Mouse (Mus musculus): ENCODE data around the gene Arfip2. TPM values are rescaled to one million over a fixed set of nuclear protein-coding genes. Genes with fewer than 3 reads are reported as not detected.
A peak's percentile ranks its signal among the peaks of the same experiment; 100 is the strongest.

Gene Arfip2
- polyA plus RNA-seq, 1 experiment = 111 TPM

DNA sequence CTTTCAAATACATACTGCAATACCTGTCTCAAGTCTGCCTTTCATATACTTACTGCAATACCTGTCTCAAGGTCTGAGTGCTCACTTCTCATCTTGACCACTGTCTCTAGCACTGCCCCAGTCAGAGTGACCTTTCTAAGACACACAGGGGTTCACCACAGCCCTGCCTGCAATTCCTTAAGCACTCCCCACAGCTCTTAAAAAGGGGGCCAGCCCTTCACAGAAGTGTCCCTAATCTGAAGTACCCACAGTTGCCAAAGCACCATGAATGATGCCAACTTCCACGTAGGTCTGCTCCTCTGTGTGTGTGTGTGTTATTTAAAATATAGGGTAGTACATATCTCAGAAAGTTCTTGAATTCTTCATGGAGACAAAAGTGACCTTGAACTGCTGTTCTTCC lies 28.4 kb downstream of the Arfip2 start:
- no peaks in the 10 kb centered on the region for H3K4me1 ChIP-seq (ENCODE audit: control insufficient read depth, insufficient read depth, low read length)
- no peak overlapping the region for H3K27ac ChIP-seq (ENCODE audit: insufficient read depth, low read length)
- H3K27me3 ChIP-seq (ENCODE audit: control insufficient read depth, insufficient read depth, low read length) = no peaks in the 10 kb centered on the region
- H3K4me3 ChIP-seq (replicated peaks; ENCODE audit: insufficient read depth, low read depth, low read length) = no peak overlapping the region
- DNase-seq = no peak
- TF ChIP-seq CTCF (IDR thresholded peaks at IDR 0.05; ENCODE audit: borderline replicate concordance, insufficient read depth, low read depth, low read length) = no peak
- no peak for TF ChIP-seq POLR2A (IDR thresholded peaks at IDR 0.05; ENCODE audit: borderline replicate concordance, insufficient read depth, low read length)
- WGBS = 42% methylated on average over 1 of the region's 1 CpGs

DNA sequence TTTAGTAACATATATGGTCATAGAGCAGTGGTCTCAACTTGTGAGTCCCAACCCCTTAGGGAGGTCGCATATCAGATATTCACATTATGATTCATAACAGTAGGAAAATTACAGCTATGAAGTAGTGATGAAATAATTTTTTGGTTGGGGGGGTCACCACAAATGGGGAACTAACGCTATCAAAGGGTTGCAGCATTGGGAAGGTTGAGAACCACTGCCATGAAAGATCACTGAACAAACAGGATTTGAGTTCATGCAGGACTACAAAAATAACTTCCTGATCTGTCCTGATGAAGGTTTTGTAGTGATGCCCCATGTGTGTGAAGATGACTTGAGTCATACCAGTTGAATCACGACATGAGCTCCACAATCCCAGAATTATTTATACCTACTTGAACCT lies 31.7 kb downstream of the Arfip2 start:
- H3K27me3 ChIP-seq (ENCODE audit: control insufficient read depth, insufficient read depth, low read length) = no peaks in the 10 kb centered on the region
- no peak overlapping the region for H3K4me3 ChIP-seq (replicated peaks; ENCODE audit: insufficient read depth, low read depth, low read length)
- H3K27ac ChIP-seq (ENCODE audit: insufficient read depth, low read length) = no peak overlapping the region
- WGBS = 74% methylated on average over 3 of the region's 3 CpGs
- no peak for TF ChIP-seq CTCF (IDR thresholded peaks at IDR 0.05; ENCODE audit: borderline replicate concordance, insufficient read depth, low read depth, low read length)
- no peak for TF ChIP-seq POLR2A (IDR thresholded peaks at IDR 0.05; ENCODE audit: borderline replicate concordance, insufficient read depth, low read length)
- DNase-seq = no peak
- no peaks in the 10 kb centered on the region for H3K4me1 ChIP-seq (ENCODE audit: control insufficient read depth, insufficient read depth, low read length)

DNA sequence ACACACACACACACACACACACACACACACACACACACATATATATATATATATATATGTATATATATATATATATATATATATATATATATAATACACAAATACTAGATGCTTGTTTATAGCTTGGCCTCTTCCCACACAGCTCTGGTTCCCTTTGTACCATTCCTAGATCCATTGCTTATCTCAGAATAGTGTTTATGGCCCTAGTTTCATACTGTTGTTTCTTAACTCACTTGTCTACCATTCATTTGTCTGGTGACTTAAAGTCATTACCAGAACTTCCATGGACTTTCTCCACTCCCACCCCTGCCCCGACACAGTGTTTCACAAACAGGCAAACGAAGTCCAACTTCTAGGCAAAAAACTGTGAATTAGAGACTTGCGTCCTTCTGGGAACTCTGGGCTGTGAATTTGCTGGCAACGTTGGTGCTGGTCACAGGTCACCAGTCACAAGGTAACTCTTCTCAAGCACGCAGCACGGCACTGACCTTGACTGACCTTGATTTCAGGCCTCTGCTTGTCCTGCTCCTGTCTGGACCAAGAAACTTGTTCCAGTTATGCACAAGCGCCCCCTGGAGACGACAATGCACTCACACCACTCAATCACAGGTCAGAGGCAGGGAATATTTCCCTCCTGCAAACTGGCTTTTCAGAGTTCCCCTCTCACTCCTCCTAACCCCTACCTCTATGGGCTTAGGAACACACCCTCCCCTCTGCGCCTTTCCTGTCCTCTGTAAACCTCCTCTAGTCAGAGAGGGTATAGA lies 37.2 kb downstream of the Arfip2 start:
- H3K27ac ChIP-seq (ENCODE audit: insufficient read depth, low read length) = no peak overlapping the region
- no peaks in the 10 kb centered on the region for H3K4me1 ChIP-seq (ENCODE audit: control insufficient read depth, insufficient read depth, low read length)
- WGBS = 36% methylated on average over 9 of the region's 9 CpGs
- no peak overlapping the region for H3K4me3 ChIP-seq (replicated peaks; ENCODE audit: insufficient read depth, low read depth, low read length)
- H3K27me3 ChIP-seq (ENCODE audit: control insufficient read depth, insufficient read depth, low read length) = no peaks in the 10 kb centered on the region
- TF ChIP-seq POLR2A (IDR thresholded peaks at IDR 0.05; ENCODE audit: borderline replicate concordance, insufficient read depth, low read length) (no peak), CTCF (IDR thresholded peaks at IDR 0.05; ENCODE audit: borderline replicate concordance, insufficient read depth, low read depth, low read length) (peak; percentile 90)
- DNase-seq = peak; percentile 71 to 78

DNA sequence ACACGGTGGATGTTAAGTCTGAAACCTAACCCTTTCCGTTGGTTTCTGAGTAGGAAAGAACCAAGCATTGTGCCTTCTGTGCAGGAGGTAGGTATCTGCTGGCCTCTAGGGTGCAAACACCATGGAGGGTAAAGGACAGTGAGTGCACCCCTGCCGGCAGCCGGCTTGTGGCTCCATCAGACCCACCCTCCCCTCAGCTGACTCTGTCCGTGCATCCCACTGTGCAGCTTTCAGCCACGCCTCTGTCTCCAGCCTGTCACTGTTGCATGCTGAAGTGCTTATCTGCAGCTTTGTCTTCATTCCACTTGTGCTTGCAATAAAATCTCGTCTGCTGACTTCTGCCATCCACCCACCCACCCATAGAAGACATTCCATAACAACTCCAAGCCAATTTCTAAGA lies 50.1 kb downstream of the Arfip2 start:
- Histone ChIP-seq H3K27me3 (ENCODE audit: control insufficient read depth, insufficient read depth, low read length) (no peaks in the 10 kb centered on the region), H3K27ac (ENCODE audit: insufficient read depth, low read length) (no peak overlapping the region), H3K4me1 (ENCODE audit: control insufficient read depth, insufficient read depth, low read length) (no peaks in the 10 kb centered on the region), H3K4me3 (replicated peaks; ENCODE audit: insufficient read depth, low read depth, low read length) (no peak overlapping the region)
- TF ChIP-seq POLR2A (IDR thresholded peaks at IDR 0.05; ENCODE audit: borderline replicate concordance, insufficient read depth, low read length) (no peak), CTCF (IDR thresholded peaks at IDR 0.05; ENCODE audit: borderline replicate concordance, insufficient read depth, low read depth, low read length) (no peak)
- 46% methylated on average over 7 of the region's 7 CpGs for WGBS
- DNase-seq = no peak

DNA sequence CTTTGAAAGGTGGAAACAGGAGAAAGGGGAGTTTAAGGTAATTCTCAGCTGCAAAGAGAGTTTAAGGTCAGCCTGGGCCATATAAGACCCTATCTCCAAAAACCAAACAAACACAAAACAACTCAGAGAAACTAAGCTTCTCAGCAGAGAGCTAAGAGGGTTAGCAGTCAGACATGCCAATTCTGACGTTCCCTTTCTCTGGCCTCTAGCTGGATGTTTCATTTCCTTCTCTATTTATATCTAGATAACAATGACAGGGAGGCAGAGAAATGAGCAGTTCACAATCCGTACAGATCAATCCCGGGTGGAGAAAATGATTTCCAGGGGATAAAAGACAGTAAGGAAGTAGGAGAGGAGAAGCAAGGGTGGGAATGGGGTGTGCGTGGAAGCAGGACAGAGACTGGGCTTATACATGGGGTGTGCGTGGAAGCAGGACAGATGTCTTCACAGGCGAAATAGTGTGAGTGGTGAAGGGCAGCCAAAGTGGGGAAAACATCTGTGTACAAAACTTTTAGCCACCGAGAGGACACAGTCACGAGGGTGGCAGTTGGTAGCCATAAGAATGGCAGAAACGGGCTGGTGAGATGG lies 51.8 kb downstream of the Arfip2 start:
- Histone ChIP-seq H3K4me3 (replicated peaks; ENCODE audit: insufficient read depth, low read depth, low read length) (no peak overlapping the region), H3K4me1 (ENCODE audit: control insufficient read depth, insufficient read depth, low read length) (no peaks in the 10 kb centered on the region), H3K27me3 (ENCODE audit: control insufficient read depth, insufficient read depth, low read length) (no peaks in the 10 kb centered on the region), H3K27ac (ENCODE audit: insufficient read depth, low read length) (no peak overlapping the region)
- 70% methylated on average over 9 of the region's 9 CpGs for WGBS
- TF ChIP-seq POLR2A (IDR thresholded peaks at IDR 0.05; ENCODE audit: borderline replicate concordance, insufficient read depth, low read length) = no peak
- no peak for TF ChIP-seq CTCF (IDR thresholded peaks at IDR 0.05; ENCODE audit: borderline replicate concordance, insufficient read depth, low read depth, low read length)
- no peak for DNase-seq

Other genes starting within 250 kb of the Arfip2 start
- 36.3 and 37.2 TPM in 2 replicates for gene Fam160a2, start 240.4 kb downstream of the Arfip2 start, polyA plus RNA-seq (2012; rRNA removed)
- 0.89 and 1.1 TPM in 2 replicates for gene Cnga4, start 235.8 kb downstream of the Arfip2 start, polyA plus RNA-seq (2012; rRNA removed)
- gene Cckbr, start 214.7 kb downstream of the Arfip2 start, polyA plus RNA-seq (2012; rRNA removed) = 5.8 and 8.5 TPM in 2 replicates
- gene Cavin3, start 158.1 kb downstream of the Arfip2 start, polyA plus RNA-seq (2012; rRNA removed) = 33.8 and 34.1 TPM in 2 replicates
- 102 and 108 TPM in 2 replicates for gene Smpd1, start 86.1 kb downstream of the Arfip2 start, polyA plus RNA-seq (2012; rRNA removed)
- 441 and 475 TPM in 2 replicates for gene Apbb1, start 58.8 kb downstream of the Arfip2 start, polyA plus RNA-seq (2012; rRNA removed)
- gene Hpx, start 40.3 kb downstream of the Arfip2 start, polyA plus RNA-seq (2012; rRNA removed) = 0.60 and 0.61 TPM in 2 replicates
- 332 and 385 TPM in 2 replicates for gene Trim3, start 6.8 kb downstream of the Arfip2 start, polyA plus RNA-seq (2012; rRNA removed)
- gene Timm10b, start 360 bp downstream of the Arfip2 start, polyA plus RNA-seq (2012; rRNA removed) = 122 and 137 TPM in 2 replicates
- gene Gm45799, start 136 bp upstream of the Arfip2 start, polyA plus RNA-seq (2012; rRNA removed) = 90.8 and 97.9 TPM in 2 replicates
- 5.1 TPM in 2 replicates for gene Dnhd1, start 10.4 kb upstream of the Arfip2 start, polyA plus RNA-seq (2012; rRNA removed)
- gene Ilk, start 96.2 kb upstream of the Arfip2 start, polyA plus RNA-seq (2012; rRNA removed) = 182 and 190 TPM in 2 replicates
- gene Rrp8, start 97.0 kb upstream of the Arfip2 start, polyA plus RNA-seq (2012; rRNA removed) = 16.2 and 16.4 TPM in 2 replicates
- gene Taf10, start 103.9 kb upstream of the Arfip2 start, polyA plus RNA-seq (2012; rRNA removed) = 177 and 182 TPM in 2 replicates
- 92.1 and 115 TPM in 2 replicates for gene Tpp1, start 111.8 kb upstream of the Arfip2 start, polyA plus RNA-seq (2012; rRNA removed)
- 4.5 and 5.0 TPM in 2 replicates for gene Dchs1, start 147.2 kb upstream of the Arfip2 start, polyA plus RNA-seq (2012; rRNA removed)
- 183 and 191 TPM in 2 replicates for gene Mrpl17, start 170.7 kb upstream of the Arfip2 start, polyA plus RNA-seq (2012; rRNA removed)